Mouse (Mus musculus): ENCODE results near the gene Rpl38. TPM values are rescaled to one million over a fixed set of nuclear protein-coding genes. Genes with fewer than 3 reads are reported as not detected.

Rpl38 gene
- polyA plus RNA-seq, 1 experiment = 1,828 TPM

DNA sequence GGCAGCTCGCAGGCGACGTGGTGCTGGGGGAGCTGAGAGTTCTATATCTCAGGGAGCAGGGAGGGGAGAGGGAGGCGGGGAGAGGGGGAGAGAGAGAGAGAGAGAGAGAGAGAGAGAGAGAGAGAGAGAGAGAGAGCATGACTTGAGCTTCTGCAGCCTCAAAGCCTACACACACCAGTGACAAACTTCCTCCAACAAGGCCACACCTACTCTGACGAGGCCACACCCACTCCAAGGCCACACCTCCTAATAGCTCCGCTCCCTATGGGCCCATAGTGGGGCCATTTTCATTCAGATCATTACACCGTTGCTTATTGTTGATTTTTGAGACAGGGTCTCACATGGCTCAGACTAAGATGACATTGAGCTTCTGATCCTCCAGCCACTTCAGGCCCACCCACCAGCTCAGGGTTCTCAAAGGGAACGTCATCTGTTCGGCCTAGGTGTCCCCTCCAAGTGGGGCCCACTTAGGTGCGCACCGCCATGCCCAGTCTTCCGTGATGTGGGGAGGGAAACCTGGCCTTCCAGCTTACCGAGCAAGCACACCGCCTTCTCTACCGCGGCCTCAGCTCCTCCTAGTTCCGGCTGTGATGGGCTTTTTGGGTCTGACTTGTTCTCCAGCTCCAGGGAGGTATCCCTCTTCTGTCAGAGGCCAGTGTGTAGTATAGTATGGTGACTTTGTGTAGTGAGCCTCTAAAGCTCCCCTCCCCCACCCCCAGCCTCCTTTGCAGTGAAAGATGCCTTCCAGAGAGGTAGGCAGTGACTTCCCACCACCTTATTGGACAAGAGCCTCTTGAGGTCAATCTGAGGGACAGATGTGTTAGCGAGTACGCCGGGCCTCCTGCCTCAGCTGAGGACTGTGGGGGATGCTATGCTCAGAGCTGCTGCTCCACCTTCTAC, 15.6 kb downstream of the Rpl38 start:
- Histone ChIP-seq H3K4me1 (ENCODE audit: control insufficient read depth, insufficient read depth, low read length) (no peaks in the 10 kb centered on the region), H3K27ac (ENCODE audit: insufficient read depth, low read length) (no peak overlapping the region), H3K4me3 (ENCODE audit: insufficient read depth, low read length) (no peak overlapping the region)
- TF ChIP-seq CTCF (IDR thresholded peaks at IDR 0.05; ENCODE audit: extremely low read depth, insufficient read depth, low read length) = no peak

DNA sequence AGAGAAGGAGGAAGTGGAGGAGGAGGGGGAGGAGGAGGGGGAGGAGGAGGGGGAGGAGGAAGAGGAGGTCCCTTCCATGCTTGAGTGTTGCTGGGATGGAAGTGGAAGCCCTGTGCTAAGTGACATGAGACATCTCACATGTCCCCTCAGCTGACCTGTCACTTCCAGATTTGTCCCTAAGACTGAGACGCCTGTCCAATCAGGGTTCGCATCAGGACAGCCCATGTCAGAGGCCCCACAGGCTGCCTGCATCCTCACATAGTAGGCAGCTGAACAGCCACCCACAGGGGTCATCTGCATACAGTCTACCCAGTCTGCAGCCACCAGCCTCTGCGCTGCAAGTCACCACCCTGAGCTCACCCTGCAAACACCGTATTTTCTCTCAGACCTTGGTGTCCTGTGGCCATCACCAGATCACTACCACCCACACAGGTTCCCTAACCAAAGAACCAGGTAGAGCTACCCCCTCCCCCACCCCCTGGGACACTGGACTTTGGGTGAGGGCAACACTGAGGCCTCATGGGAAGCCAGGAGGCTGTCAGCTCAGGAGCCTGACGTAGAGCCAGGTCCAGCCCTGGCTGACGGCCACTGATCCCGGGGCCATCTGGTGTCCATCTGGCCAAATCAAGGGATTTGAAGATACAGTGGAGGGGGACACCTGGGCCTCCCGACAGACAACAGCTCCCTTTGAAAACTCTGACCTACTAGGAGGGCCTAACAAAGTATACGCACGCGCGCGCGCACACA, 16.5 kb downstream of the Rpl38 start:
- H3K27ac ChIP-seq (ENCODE audit: insufficient read depth, low read length) = no peak overlapping the region
- no peaks in the 10 kb centered on the region for H3K4me1 ChIP-seq (ENCODE audit: control insufficient read depth, insufficient read depth, low read length)
- TF ChIP-seq CTCF (IDR thresholded peaks at IDR 0.05; ENCODE audit: extremely low read depth, insufficient read depth, low read length) (no peak), POLR2A (IDR thresholded peaks at IDR 0.05; ENCODE audit: extremely low read depth, insufficient read depth, low read length) (no peak)
- H3K4me3 ChIP-seq (ENCODE audit: insufficient read depth, low read length) = no peak overlapping the region

DNA sequence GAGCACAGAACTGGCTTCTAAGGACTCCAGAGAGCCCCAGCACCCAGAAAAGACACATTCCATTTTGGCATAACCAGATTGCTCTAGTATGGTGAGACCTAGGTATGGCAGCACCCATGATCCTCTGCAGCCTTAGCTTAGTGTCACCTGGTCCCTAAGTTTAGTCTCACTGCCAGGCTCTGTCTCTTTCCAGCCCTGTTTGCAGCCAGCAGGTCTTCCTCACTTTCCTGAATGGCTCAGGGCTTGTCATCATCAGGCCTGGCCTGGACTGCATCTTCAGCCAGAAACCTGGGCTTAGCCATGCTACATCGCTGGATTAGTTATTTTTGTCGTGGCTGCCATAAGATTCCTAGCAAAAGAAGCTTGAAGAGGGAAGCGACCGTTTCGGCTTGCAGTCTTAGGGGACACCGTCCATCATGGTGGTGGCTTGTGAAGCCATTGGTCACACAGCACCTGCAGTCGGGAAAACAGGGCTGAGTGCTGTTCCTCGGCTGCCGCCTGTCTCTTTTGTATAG, 17.3 kb downstream of the Rpl38 start:
- no peak overlapping the region for H3K27ac ChIP-seq (ENCODE audit: insufficient read depth, low read length)
- TF ChIP-seq CTCF (IDR thresholded peaks at IDR 0.05; ENCODE audit: extremely low read depth, insufficient read depth, low read length) (no peak), POLR2A (IDR thresholded peaks at IDR 0.05; ENCODE audit: extremely low read depth, insufficient read depth, low read length) (no peak)
- no peak overlapping the region for H3K4me3 ChIP-seq (ENCODE audit: insufficient read depth, low read length)
- no peaks in the 10 kb centered on the region for H3K4me1 ChIP-seq (ENCODE audit: control insufficient read depth, insufficient read depth, low read length)

DNA sequence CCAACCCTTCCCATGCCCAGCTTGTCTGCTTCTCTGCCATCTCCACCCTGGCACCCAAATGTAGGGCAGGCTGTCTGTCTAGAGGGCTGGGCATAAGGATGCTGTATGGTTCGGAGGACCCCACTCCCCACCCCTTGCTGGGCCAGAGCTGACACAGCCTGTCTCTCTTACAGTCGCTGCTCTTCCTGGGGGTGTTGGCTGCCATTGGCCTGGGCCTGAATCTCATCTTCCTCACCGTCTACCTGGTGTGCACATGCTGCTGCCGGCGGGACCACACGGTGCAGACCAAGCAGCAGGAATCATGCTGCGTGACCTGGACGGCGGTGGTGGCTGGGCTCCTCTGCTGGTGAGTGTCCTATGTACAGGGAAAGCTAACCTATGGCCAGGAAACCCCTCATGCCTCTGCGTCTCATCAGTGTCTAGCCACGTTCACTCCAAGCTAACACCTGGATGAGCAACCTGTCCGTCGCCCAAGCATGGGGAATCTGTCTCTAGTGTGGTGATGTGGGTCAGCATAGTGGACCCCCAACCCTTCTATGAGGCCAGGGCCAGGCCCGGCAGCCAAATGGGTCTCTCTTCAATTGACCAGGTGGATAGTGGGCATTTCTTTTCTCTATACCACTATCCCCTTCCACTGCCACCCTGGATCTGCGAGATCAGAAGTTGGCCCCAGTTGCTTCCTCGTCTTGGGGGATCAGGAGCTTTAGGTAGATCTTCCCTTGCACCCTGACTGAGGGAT, 18.1 kb downstream of the Rpl38 start:
- no peak overlapping the region for H3K4me3 ChIP-seq (ENCODE audit: insufficient read depth, low read length)
- no peaks in the 10 kb centered on the region for H3K4me1 ChIP-seq (ENCODE audit: control insufficient read depth, insufficient read depth, low read length)
- H3K27ac ChIP-seq (ENCODE audit: insufficient read depth, low read length) = no peak overlapping the region
- TF ChIP-seq POLR2A (IDR thresholded peaks at IDR 0.05; ENCODE audit: extremely low read depth, insufficient read depth, low read length) (no peak), CTCF (IDR thresholded peaks at IDR 0.05; ENCODE audit: extremely low read depth, insufficient read depth, low read length) (no peak)

DNA sequence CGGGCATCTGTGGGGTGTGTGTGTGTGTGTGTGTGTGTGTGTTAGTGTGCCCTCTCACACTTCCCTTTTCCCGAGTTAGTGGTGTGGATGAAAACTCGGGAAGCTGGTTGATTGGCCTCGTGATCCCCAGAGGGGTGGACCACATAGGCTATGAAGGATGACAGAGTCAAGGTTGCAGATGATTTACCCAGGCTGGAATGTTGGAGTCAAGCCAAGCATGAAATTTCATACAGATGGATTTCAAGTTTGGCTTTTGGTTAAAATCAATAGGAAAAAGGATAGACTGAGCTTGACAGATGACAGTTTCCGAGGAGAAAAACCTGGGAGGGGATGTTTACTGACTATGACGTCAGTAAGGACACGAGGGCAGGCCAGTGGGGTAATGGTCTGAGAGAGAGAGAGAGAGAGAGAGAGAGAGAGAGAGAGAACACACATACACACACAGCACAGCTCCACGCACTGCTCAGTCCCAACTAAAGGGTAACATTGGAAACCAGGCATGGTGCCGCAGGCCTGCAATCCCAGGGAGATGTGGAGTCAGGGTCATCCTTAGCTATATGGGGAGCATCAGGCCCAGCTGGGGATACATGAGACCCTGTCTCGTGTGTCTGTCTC, 19.4 kb downstream of the Rpl38 start:
- no peaks in the 10 kb centered on the region for H3K4me1 ChIP-seq (ENCODE audit: control insufficient read depth, insufficient read depth, low read length)
- H3K4me3 ChIP-seq (ENCODE audit: insufficient read depth, low read length) = no peak overlapping the region
- no peak overlapping the region for H3K27ac ChIP-seq (ENCODE audit: insufficient read depth, low read length)
- no peak for TF ChIP-seq CTCF (IDR thresholded peaks at IDR 0.05; ENCODE audit: extremely low read depth, insufficient read depth, low read length)
- TF ChIP-seq POLR2A (IDR thresholded peaks at IDR 0.05; ENCODE audit: extremely low read depth, insufficient read depth, low read length) = no peak

DNA sequence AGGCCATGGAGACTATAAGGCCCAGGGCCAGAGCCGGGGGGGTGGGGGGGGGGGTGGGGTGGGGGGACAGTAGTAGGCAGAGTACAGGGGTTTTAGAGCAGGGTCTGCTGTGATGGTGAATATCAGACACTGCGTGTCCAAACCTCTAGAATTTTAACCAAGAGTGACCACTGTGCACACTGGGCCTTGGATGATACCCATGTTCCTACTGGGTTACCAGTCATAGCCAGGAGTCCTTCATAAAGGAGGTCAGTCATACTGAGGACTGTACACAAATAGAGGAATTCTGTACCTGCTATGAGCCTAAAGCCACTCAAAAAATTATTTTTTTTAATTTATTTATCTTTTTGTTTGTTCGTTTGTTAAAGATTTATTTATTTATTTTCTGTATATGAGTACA, 20.4 kb downstream of the Rpl38 start:
- Histone ChIP-seq H3K4me3 (ENCODE audit: insufficient read depth, low read length) (no peak overlapping the region), H3K27ac (ENCODE audit: insufficient read depth, low read length) (no peak overlapping the region), H3K4me1 (ENCODE audit: control insufficient read depth, insufficient read depth, low read length) (no peaks in the 10 kb centered on the region)
- no peak for TF ChIP-seq POLR2A (IDR thresholded peaks at IDR 0.05; ENCODE audit: extremely low read depth, insufficient read depth, low read length)
- TF ChIP-seq CTCF (IDR thresholded peaks at IDR 0.05; ENCODE audit: extremely low read depth, insufficient read depth, low read length) = no peak

DNA sequence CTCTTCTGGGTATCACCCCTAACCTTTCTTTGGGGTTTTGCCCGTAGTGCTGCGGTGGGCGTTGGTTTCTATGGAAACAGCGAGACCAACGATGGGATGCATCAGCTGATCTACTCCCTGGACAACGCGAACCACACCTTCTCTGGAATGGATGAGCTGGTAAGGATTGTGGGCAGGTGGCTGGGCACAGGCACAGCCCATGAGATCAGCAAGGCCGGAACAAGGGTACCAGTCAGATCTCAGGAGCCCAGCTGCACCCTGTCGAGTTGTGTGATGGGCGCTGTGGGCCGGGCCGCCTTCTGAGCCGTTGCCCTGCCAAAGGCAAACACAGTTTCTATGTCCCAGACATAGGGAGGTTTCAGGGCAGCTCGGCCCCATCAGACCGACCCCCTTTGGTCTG, 21.9 kb downstream of the Rpl38 start:
- H3K27ac ChIP-seq (ENCODE audit: insufficient read depth, low read length) = peak overlapping the region; percentile 72

DNA sequence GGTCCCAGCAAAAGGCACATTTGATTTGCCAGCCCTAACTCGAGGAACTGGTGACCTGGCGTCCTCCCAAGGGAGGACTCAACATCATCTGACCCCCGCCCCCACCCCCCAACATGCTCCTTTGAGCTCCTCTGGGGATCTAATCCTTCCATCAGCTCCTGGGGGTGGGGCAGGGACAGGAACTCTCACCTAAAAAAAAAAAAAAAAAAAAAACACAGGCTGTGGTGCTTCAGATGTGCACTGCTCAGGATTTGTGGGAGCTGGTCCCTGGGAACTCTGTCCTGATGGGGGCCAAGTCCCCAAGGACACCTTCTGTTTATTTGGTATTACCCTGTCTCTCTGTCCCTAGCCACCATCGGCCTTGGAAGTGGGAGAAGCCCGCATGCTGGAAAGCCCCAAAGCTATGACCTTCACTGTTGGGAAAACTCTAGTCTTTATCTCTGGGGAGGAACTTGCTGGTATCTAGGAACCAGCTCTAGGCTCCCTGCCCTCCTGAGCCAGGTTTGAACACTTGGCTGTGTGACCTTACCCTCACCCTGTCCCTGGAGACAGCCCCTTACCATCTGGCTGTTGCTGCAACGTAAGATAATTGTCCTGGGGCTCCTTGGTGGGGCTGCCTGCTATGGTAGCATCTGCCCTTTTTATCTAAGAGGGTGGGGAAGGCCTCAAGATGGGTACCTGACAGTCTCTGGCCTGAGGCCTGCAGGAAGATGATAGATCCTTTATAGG, 23.3 kb downstream of the Rpl38 start:
- H3K4me3 ChIP-seq (ENCODE audit: insufficient read depth, low read length) = no peak overlapping the region
- TF ChIP-seq CTCF (IDR thresholded peaks at IDR 0.05; ENCODE audit: extremely low read depth, insufficient read depth, low read length) (no peak), POLR2A (IDR thresholded peaks at IDR 0.05; ENCODE audit: extremely low read depth, insufficient read depth, low read length) (no peak)
- H3K4me1 ChIP-seq (ENCODE audit: control insufficient read depth, insufficient read depth, low read length) = no peaks in the 10 kb centered on the region
- H3K27ac ChIP-seq (ENCODE audit: insufficient read depth, low read length) = no peak overlapping the region

More for the DNA sequence above, 21.9 kb downstream of the Rpl38 start:
- no peak overlapping the region for H3K4me3 ChIP-seq (ENCODE audit: insufficient read depth, low read length)
- TF ChIP-seq POLR2A (IDR thresholded peaks at IDR 0.05; ENCODE audit: extremely low read depth, insufficient read depth, low read length) = no peak
- no peak for TF ChIP-seq CTCF (IDR thresholded peaks at IDR 0.05; ENCODE audit: extremely low read depth, insufficient read depth, low read length)
- no peaks in the 10 kb centered on the region for H3K4me1 ChIP-seq (ENCODE audit: control insufficient read depth, insufficient read depth, low read length)
